Mouse (Mus musculus) thymus, adult 2 months (tissue): ENCODE measurements around the gene Rcor1. TPM values are rescaled to one million over a fixed set of nuclear protein-coding genes. Genes with fewer than 3 reads are reported as not detected.

Experiments used
- DNase-seq: peaks from one replicate; pipeline ENCODE4 v3.0.0; 2021
- H3K27ac ChIP-seq: fragments of 200-500 bp; 2 replicates; pipeline ENCODE4 v1.5.1; 2012; ENCODE audit warnings: low read length, control low read depth; ENCODE audit not compliant: control insufficient read depth, insufficient read depth
- H3K27me3 ChIP-seq: fragments of 200-500 bp; 2 replicates; pipeline ENCODE4 v1.6.1; 2012; ENCODE audit warnings: mild to moderate bottlenecking, low read length, moderate library complexity, mixed read lengths; ENCODE audit not compliant: control insufficient read depth, insufficient read depth
- H3K36me3 ChIP-seq: fragments of 200-500 bp; 2 replicates; pipeline ENCODE4 v1.6.1; 2012; ENCODE audit warnings: mild to moderate bottlenecking, low read length, moderate library complexity; ENCODE audit not compliant: control insufficient read depth, insufficient read depth
- H3K4me1 ChIP-seq: fragments of 200-500 bp; replicated peaks from 2 replicates; pipeline ENCODE4 v1.6.1; 2012; ENCODE audit warnings: low read length; ENCODE audit not compliant: control insufficient read depth, insufficient read depth
- H3K4me3 ChIP-seq: fragments of 200-500 bp; 2 replicates; pipeline ENCODE4 v1.5.1; 2012; ENCODE audit warnings: mild to moderate bottlenecking, low read length, control low read depth, moderate library complexity; ENCODE audit not compliant: control insufficient read depth, insufficient read depth
- CTCF ChIP-seq: fragments of 200-500 bp; IDR thresholded peaks from 2 replicates; pipeline ENCODE4 v1.5.1; 2012; ENCODE audit warnings: mild to moderate bottlenecking, control low read depth, low read length, moderate library complexity, borderline replicate concordance; ENCODE audit not compliant: control insufficient read depth, poor library complexity, insufficient read depth; ENCODE audit errors: extremely low read depth
- POLR2A ChIP-seq: fragments of 200-500 bp; IDR thresholded peaks from 2 replicates; pipeline ENCODE4 v1.6.1; 2012; ENCODE audit warnings: mild to moderate bottlenecking, low read length, control low read depth, moderate library complexity; ENCODE audit not compliant: control insufficient read depth, poor library complexity, insufficient read depth; ENCODE audit errors: extremely low read depth
- WGBS: fragments of 180-500 bp; shearing (Covaris S2); methylation state at CpG from one replicate; pipeline ENCODE4 v1.1.7; 2018; 5-methylcytosine and 5-hydroxymethylcytosine counted together
- polyA plus RNA-seq: library from polyadenylated mRNA; depleted of rRNA; stranded (reverse); fragments of >200 nt; gene quantifications from 2 replicates; pipeline ENCODE4 v1.2.3, GENCODE M21; 2012

Rcor1 gene
- polyA plus RNA-seq, 1 experiment, result 21.9 TPM

- Histone ChIP-seq H3K4me3 (no peak overlapping the region), H3K36me3 (no peaks in the 10 kb centered on the region), H3K4me1 (peaks cover 4% of the 10 kb centered on the region; the same call in 1 of the 2 replicates), H3K27me3 (no peaks in the 10 kb centered on the region), H3K27ac (no peak overlapping the region)
- no peak for DNase-seq
- WGBS, result 78% methylated on average over 3 of the region's 3 CpGs
- TF ChIP-seq POLR2A (no peak), CTCF (no peak)
These were observed 45.9 kb upstream of the Rcor1 start for GRCm38 (mm10) chr12:110993226-110993625.

DNA sequence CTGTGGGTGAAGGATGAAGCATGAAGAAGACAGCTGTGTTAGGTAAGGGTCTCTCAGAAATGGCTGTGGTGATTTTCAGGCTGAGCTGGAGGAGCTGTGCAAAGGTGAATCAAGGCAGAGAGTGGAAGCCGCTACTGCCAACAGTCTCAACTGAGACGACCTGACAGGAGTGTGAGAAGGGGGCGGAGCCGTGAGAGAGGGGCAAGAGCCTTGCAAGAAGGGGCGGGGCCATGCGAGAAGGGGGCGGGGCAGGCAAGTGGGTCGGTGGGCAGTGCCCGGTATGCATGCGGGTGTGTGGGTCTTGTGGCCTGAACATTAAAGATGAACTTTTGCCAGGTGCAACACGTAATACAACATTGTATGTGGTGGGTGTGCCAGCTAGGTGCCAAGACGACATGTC lies 44.5 kb upstream of the Rcor1 start:
- Histone ChIP-seq H3K36me3 (no peaks in the 10 kb centered on the region), H3K27ac (no peak overlapping the region), H3K4me1 (peaks cover 4% of the 10 kb centered on the region; the same call in 1 of the 2 replicates), H3K27me3 (no peaks in the 10 kb centered on the region), H3K4me3 (no peak overlapping the region)
- 73% methylated on average over 12 of the region's 12 CpGs for WGBS
- no peak for DNase-seq
- TF ChIP-seq CTCF (no peak), POLR2A (no peak)

DNA sequence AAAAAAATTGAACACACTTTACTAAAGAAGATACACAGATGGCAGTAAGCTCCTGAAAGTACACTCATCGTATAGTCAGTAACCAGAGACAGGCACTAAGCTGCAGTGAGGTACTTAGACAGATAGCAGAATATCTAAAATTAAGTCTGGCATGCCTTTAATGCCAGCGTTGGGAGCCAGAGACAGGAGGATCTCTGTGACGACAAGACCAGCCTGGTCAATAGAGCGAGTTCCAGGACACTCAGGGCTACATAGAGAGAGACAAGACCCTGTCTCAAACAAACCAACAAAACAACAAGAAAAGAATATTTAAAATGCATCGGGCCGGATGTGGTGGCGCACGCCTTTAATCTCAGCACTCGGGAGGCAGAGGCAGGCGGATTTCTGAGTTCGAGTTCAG lies 41.1 kb upstream of the Rcor1 start:
- Histone ChIP-seq H3K27me3 (no peaks in the 10 kb centered on the region), H3K36me3 (no peaks in the 10 kb centered on the region), H3K4me1 (no peaks in the 10 kb centered on the region), H3K4me3 (no peak overlapping the region), H3K27ac (no peak overlapping the region)
- WGBS, result 98% methylated on average over 11 of the region's 11 CpGs
- DNase-seq, result no peak
- TF ChIP-seq POLR2A (no peak), CTCF (no peak)

DNA sequence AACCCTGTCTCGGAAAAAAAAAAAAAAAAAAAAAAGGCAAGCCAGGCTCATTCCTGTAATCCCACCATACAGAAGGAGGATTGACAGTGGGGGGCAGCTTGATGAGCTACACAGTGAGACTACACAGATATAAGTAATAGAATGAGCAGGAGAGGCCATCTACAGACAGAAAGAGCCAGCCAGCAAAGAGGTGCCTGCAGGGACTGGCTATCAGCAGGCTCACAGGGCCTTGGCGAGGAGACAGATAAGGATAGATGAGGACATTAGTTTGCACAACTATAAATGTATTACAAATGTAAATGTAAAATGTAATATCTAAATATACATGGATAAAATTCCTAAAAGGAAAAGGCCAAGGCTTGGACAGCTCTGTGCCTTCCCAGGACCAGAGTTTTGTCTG lies 39.3 kb upstream of the Rcor1 start:
- Histone ChIP-seq H3K27ac (no peak overlapping the region), H3K36me3 (no peaks in the 10 kb centered on the region), H3K4me1 (no peaks in the 10 kb centered on the region), H3K4me3 (no peak overlapping the region), H3K27me3 (no peaks in the 10 kb centered on the region)
- no peak for DNase-seq
- 99% methylated on average over 2 of the region's 2 CpGs for WGBS
- TF ChIP-seq POLR2A (no peak), CTCF (no peak)

GRCm38 (mm10) chr12:111000956-111001355 lies 38.2 kb upstream of the Rcor1 start:
- no peak for TF ChIP-seq POLR2A
- TF ChIP-seq CTCF, result no peak
- no peak overlapping the region for H3K4me3 ChIP-seq
- no peaks in the 10 kb centered on the region for H3K4me1 ChIP-seq
- no peaks in the 10 kb centered on the region for H3K27me3 ChIP-seq
- DNase-seq, result no peak
- no peak overlapping the region for H3K27ac ChIP-seq
- H3K36me3 ChIP-seq, result no peaks in the 10 kb centered on the region
- WGBS, result 99% methylated on average over 7 of the region's 7 CpGs

DNA sequence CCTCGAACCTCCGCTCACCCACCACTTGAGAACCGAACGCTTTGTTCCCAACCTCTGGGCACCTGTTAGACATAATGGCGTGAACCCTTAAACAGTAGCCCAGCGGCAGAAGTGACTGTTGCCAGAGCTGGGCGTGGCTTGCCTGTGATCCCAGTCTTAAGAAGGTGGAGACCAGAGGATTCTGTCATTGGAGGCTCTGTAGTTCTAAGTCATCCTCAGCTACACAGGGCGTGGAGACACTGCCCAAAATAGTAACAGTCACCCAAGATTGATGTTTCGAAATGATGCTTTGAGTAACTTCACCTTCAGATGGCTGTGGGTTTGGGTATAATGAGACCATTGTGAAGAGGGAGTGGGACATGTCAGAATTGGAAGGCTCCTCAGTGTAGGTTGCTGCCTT lies 35.0 kb upstream of the Rcor1 start:
- Histone ChIP-seq H3K4me1 (peaks cover 22% of the 10 kb centered on the region), H3K27me3 (no peaks in the 10 kb centered on the region), H3K36me3 (no peaks in the 10 kb centered on the region), H3K4me3 (no peak overlapping the region), H3K27ac (no peak overlapping the region)
- TF ChIP-seq POLR2A (no peak), CTCF (no peak)
- 85% methylated on average over 9 of the region's 9 CpGs for WGBS
- no peak for DNase-seq

- H3K27ac ChIP-seq, result no peak overlapping the region
- peaks cover 22% of the 10 kb centered on the region for H3K4me1 ChIP-seq
- TF ChIP-seq POLR2A, result no peak
- no peak for TF ChIP-seq CTCF
- H3K36me3 ChIP-seq, result no peaks in the 10 kb centered on the region
- no peak overlapping the region for H3K4me3 ChIP-seq
- H3K27me3 ChIP-seq, result no peaks in the 10 kb centered on the region
- DNase-seq, result no peak
- 93% methylated on average over 6 of the region's 6 CpGs for WGBS
These were observed 33.3 kb upstream of the Rcor1 start for GRCm38 (mm10) chr12:111005803-111006202.
